Mouse (Mus musculus): ENCODE data around the gene Gprc5a. TPM values are rescaled to one million over a fixed set of nuclear protein-coding genes. Genes with fewer than 3 reads are reported as not detected.

The Gprc5a gene
- polyA plus RNA-seq, 1 experiment from 2014 or later = 0.12 TPM

DNA sequence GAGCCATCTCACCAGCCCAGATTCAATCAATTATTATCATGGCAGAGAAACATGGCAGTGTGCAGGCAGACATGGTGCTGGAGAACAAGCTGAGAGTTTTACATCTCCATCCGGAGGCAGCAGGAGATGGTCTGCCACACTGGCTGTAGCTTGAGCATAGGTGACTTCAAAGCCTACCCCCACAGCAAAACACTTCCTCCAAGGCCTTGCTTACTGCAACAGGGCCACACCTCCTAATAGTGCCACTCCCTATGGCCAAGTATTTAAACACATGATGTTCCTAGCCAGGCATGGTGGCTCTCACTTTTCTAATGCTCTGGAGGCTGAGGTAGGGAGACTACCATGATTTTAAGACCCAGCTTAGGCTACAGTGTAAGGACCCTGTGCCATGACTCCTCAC, 20.3 kb downstream of the Gprc5a start:
- no peak for ATAC-seq (ENCODE audit: low read depth)
- Histone ChIP-seq H3K4me1 (ENCODE audit: control insufficient read depth, insufficient read depth, low read length) (0 out of 2 replicates have a peak, but pooled peaks cover 3% of the 10 kb centered on the region), H3K27ac (ENCODE audit: low read depth, low read length) (no peak overlapping the region), H3K27me3 (ENCODE audit: control insufficient read depth, insufficient read depth, low read length) (no peaks in the 10 kb centered on the region), H3K9ac (replicated peaks; ENCODE audit: low read depth, low read length) (no peak overlapping the region), H3K4me2 (ENCODE audit: low read depth, low read length) (no peak overlapping the region), H3K9me3 (ENCODE audit: control insufficient read depth, low read length) (no peaks in the 10 kb centered on the region), H3K36me3 (ENCODE audit: control insufficient read depth, insufficient read depth, low read length) (no peaks in the 10 kb centered on the region), H3K4me3 (ENCODE audit: low read depth, low read length) (no peak overlapping the region)
- 88% methylated on average over 1 of the region's 1 CpGs for WGBS

DNA sequence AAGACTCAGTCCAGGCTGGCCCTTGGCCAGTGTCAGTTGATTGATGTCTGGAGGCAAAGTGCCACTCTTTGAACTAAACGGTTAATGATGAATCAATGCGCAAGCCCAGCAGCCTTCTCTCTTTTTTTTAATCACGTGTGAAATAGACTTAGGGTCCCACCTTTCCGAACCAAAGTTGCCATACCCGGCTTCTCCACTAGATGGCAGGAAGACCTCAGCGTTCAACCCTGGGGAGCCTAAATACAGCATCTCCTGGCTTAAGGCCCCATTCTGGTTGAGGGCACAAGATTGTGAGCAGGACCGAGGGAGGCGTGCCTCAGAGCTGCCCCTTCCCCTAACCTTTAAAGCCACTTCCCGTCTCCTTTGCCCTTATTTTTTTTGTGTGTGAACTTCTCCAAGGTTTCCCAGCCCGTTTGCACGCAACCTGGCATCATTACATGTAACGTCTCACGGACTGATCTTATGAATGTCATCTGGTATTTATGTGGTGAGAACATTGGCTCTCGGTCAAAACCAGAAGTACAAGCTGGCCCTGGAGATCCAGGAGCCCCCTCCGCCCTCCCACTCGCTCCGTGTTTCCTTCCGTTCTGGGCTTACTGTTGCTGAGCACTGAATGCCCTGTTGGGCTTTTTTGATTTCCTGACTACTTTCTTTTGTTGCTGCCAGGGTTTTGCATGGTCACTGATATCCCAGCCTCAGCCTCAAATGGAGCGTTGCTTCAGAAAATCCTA, 22.4 kb downstream of the Gprc5a start:
- Histone ChIP-seq H3K4me3 (ENCODE audit: low read depth, low read length) (no peak overlapping the region), H3K9ac (replicated peaks; ENCODE audit: low read depth, low read length) (no peak overlapping the region), H3K27ac (ENCODE audit: low read depth, low read length) (no peak overlapping the region), H3K36me3 (ENCODE audit: control insufficient read depth, insufficient read depth, low read length) (no peaks in the 10 kb centered on the region), H3K27me3 (ENCODE audit: control insufficient read depth, insufficient read depth, low read length) (no peaks in the 10 kb centered on the region), H3K9me3 (ENCODE audit: control insufficient read depth, low read length) (no peaks in the 10 kb centered on the region), H3K4me1 (ENCODE audit: control insufficient read depth, insufficient read depth, low read length) (0 out of 2 replicates have a peak, but pooled peaks cover 3% of the 10 kb centered on the region), H3K4me2 (ENCODE audit: low read depth, low read length) (peak overlapping the region; percentile 28)
- WGBS = 29% methylated on average over 19 of the region's 19 CpGs
- peak; percentile 87 for ATAC-seq (ENCODE audit: low read depth)

DNA sequence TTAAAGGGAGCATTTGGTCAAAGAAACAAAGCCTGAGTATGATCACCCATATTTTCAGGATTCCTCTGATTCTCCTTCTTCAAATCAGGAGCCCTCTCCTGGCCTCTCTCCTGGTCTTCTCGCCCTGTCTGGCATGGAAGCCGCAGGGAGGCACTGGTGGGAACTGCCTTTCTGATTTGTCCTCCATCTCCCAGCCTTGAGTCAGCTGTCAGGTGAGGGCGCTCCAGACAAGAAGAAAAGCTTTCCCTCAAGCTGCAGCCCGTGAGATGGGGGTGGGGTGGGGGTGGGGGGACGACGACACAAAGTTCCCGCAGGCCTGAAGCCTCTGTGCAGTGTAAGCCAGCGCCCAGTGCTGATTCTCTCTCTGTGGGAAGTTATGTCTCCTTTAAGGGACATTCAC, 24.3 kb downstream of the Gprc5a start:
- H3K9me3 ChIP-seq (ENCODE audit: control insufficient read depth, low read length) = no peaks in the 10 kb centered on the region
- no peak overlapping the region for H3K27ac ChIP-seq (ENCODE audit: low read depth, low read length)
- no peak overlapping the region for H3K4me3 ChIP-seq (ENCODE audit: low read depth, low read length)
- no peak; the same call in 1 of the 2 replicates for ATAC-seq (ENCODE audit: low read depth)
- no peaks in the 10 kb centered on the region for H3K27me3 ChIP-seq (ENCODE audit: control insufficient read depth, insufficient read depth, low read length)
- WGBS = 11% methylated on average over 8 of the region's 8 CpGs
- H3K4me2 ChIP-seq (ENCODE audit: low read depth, low read length) = no peak overlapping the region
- no peak overlapping the region for H3K9ac ChIP-seq (replicated peaks; ENCODE audit: low read depth, low read length)
- H3K4me1 ChIP-seq (ENCODE audit: control insufficient read depth, insufficient read depth, low read length) = 0 out of 2 replicates have a peak, but pooled peaks cover 3% of the 10 kb centered on the region
- H3K36me3 ChIP-seq (ENCODE audit: control insufficient read depth, insufficient read depth, low read length) = no peaks in the 10 kb centered on the region

DNA sequence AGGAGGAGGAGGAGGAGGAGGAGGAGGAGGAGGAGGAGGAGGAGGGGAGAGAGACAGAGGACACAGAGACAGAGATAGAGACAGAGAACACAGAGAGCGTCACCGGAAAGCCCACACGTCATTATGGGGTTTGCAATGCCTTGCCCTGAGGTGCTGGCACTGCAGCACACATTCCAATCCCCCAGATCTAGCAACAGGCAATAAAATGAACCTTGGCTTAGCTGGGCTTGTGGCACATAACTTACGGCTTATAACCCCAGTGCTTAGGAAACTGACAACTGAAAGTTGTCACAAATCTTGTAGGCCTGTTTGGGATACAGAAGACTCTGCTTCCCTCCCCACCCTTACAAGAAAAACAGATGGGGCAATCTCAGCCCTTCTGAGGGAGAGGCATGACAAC, 25.2 kb downstream of the Gprc5a start:
- no peak overlapping the region for H3K27ac ChIP-seq (ENCODE audit: low read depth, low read length)
- 26% methylated on average over 4 of the region's 4 CpGs for WGBS
- 0 out of 2 replicates have a peak, but pooled peaks cover 3% of the 10 kb centered on the region for H3K4me1 ChIP-seq (ENCODE audit: control insufficient read depth, insufficient read depth, low read length)
- H3K4me2 ChIP-seq (ENCODE audit: low read depth, low read length) = no peak overlapping the region
- no peak overlapping the region for H3K9ac ChIP-seq (replicated peaks; ENCODE audit: low read depth, low read length)
- H3K27me3 ChIP-seq (ENCODE audit: control insufficient read depth, insufficient read depth, low read length) = no peaks in the 10 kb centered on the region
- peak; percentile 48; the same call in 1 of the 2 replicates for ATAC-seq (ENCODE audit: low read depth)
- no peaks in the 10 kb centered on the region for H3K9me3 ChIP-seq (ENCODE audit: control insufficient read depth, low read length)
- no peaks in the 10 kb centered on the region for H3K36me3 ChIP-seq (ENCODE audit: control insufficient read depth, insufficient read depth, low read length)
- no peak overlapping the region for H3K4me3 ChIP-seq (ENCODE audit: low read depth, low read length)

DNA sequence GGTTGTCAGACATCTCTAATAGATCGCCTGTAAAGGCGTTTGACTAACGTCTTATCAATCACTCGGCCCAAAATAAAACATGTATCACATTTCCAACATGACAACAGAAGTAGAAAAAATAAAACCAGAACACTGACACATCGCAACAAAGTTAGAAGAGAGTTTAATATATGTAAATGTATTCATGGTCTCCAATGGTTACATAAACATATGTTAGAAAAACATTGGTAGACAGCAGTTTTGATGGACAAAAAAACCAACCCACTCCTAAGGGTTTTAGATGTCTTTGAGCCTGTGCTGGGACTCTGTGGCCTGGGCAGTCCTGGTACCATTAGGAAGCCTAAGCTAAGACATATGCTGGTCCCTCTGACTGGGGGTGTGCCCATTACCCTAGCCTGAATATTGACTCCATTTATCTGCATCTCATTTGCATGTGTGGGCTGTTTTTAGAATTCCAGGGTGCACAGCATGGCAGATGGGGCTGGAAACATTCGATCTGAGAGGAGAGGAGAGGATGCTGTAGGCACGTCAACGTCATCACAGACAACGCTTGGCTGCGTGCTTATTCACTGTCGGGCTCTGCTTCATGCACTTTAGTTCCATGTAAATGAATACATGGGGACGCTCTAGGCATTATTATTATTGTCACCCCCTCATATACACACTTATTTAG, 27.5 kb downstream of the Gprc5a start:
- no peak overlapping the region for H3K4me2 ChIP-seq (ENCODE audit: low read depth, low read length)
- H3K36me3 ChIP-seq (ENCODE audit: control insufficient read depth, insufficient read depth, low read length) = no peaks in the 10 kb centered on the region
- no peak overlapping the region for H3K4me3 ChIP-seq (ENCODE audit: low read depth, low read length)
- H3K9me3 ChIP-seq (ENCODE audit: control insufficient read depth, low read length) = no peaks in the 10 kb centered on the region
- H3K9ac ChIP-seq (replicated peaks; ENCODE audit: low read depth, low read length) = no peak overlapping the region
- ATAC-seq (ENCODE audit: low read depth) = no peak
- 80% methylated on average over 12 of the region's 12 CpGs for WGBS
- H3K27ac ChIP-seq (ENCODE audit: low read depth, low read length) = no peak overlapping the region; the same call in 1 of the 2 replicates
- no peaks in the 10 kb centered on the region for H3K27me3 ChIP-seq (ENCODE audit: control insufficient read depth, insufficient read depth, low read length)
- H3K4me1 ChIP-seq (ENCODE audit: control insufficient read depth, insufficient read depth, low read length) = 0 out of 2 replicates have a peak, but pooled peaks cover 2% of the 10 kb centered on the region

DNA sequence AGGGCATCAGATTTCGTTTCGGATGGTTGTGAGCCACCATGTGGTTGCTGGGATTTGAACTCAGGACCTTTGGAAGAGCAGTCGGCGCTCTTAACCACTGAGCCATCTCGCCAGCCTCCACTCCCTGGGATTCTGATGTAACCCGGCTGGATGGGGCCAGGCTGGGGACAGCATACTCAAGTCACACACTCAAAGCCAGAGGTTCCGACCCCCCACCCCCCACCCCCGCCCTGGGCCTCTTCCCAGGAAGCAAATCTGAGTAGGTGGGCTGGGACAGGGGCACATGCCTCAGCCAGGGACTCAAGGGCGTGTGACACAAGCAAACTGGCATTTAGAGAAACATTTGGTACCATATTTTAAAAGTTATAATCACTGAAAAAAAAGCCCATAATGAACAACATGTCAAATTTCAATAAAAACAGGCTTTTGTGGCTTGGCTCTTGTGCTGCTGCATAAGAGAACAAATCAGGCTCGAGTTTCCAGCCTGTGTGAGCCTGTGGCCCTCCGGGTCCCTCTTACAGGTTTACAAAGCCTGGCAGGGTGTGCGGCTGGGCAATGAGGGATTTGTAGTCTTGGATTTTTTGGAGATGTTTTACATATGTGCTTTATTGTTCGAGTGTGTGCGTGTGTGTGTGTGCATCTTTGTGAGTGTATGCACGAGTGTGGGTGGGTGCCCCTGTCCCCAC, 35.5 kb downstream of the Gprc5a start:
- 85% methylated on average over 15 of the region's 15 CpGs for WGBS
- ATAC-seq (ENCODE audit: low read depth) = no peak
- Histone ChIP-seq H3K4me2 (ENCODE audit: low read depth, low read length) (no peak overlapping the region), H3K4me1 (ENCODE audit: control insufficient read depth, insufficient read depth, low read length) (no peaks in the 10 kb centered on the region), H3K27me3 (ENCODE audit: control insufficient read depth, insufficient read depth, low read length) (no peaks in the 10 kb centered on the region), H3K27ac (ENCODE audit: low read depth, low read length) (no peak overlapping the region), H3K9ac (replicated peaks; ENCODE audit: low read depth, low read length) (no peak overlapping the region), H3K36me3 (ENCODE audit: control insufficient read depth, insufficient read depth, low read length) (no peaks in the 10 kb centered on the region), H3K9me3 (ENCODE audit: control insufficient read depth, low read length) (no peaks in the 10 kb centered on the region), H3K4me3 (ENCODE audit: low read depth, low read length) (no peak overlapping the region)

DNA sequence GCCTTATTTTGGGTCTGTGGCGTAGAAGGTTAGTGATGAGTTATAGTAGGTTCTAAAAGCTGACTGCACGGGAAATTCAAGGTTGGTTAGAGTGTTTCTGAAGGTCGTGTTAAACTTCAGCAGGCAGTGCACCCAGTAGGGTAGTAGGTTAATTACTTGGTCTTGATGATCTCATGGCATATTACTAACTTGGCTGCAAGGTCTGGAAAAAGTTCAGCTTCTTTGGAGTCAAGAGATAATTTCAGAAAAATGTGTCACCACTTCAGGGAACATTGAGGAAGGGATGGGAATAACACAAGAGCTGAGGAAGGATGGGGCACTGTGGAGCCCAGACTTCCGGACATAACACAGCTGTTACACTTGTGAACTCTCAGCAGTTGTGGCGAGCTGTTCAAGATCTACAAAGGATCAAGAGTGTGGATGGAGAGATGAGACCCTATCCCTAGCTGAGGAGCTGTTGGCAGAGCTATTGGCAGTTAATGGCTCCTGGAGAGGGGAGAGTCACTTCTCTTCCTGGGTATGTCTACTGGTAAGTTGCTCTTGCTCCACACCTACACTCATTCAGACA, 37.4 kb downstream of the Gprc5a start:
- Histone ChIP-seq H3K9ac (replicated peaks; ENCODE audit: low read depth, low read length) (no peak overlapping the region), H3K36me3 (ENCODE audit: control insufficient read depth, insufficient read depth, low read length) (no peaks in the 10 kb centered on the region), H3K27me3 (ENCODE audit: control insufficient read depth, insufficient read depth, low read length) (no peaks in the 10 kb centered on the region), H3K4me1 (ENCODE audit: control insufficient read depth, insufficient read depth, low read length) (no peaks in the 10 kb centered on the region), H3K4me2 (ENCODE audit: low read depth, low read length) (no peak overlapping the region), H3K9me3 (ENCODE audit: control insufficient read depth, low read length) (no peaks in the 10 kb centered on the region), H3K27ac (ENCODE audit: low read depth, low read length) (no peak overlapping the region), H3K4me3 (ENCODE audit: low read depth, low read length) (no peak overlapping the region)
- WGBS = 76% methylated on average over 5 of the region's 5 CpGs
- ATAC-seq (ENCODE audit: low read depth) = no peak

DNA sequence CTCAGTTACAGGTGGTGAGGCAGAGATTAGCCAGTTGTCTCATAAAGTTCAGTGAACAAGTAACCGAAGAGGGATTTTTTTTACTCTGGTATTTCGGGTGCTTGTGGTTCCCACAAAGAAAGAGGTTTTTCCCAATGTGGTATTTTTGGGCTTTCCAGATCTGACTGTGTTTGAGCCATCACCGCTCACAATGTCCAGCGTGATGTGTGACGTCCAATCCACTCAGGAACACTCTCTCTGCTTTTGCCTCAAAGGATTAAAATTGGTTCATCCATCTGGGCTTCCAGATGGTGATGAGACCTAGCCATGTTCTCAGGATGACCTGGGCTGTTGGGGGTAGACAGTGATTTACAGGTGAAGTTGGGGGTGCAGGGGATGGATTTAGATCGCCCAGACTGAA, 41.6 kb downstream of the Gprc5a start:
- Histone ChIP-seq H3K9me3 (ENCODE audit: control insufficient read depth, low read length) (no peaks in the 10 kb centered on the region), H3K27me3 (ENCODE audit: control insufficient read depth, insufficient read depth, low read length) (no peaks in the 10 kb centered on the region), H3K4me1 (ENCODE audit: control insufficient read depth, insufficient read depth, low read length) (no peaks in the 10 kb centered on the region), H3K36me3 (ENCODE audit: control insufficient read depth, insufficient read depth, low read length) (no peaks in the 10 kb centered on the region), H3K27ac (ENCODE audit: low read depth, low read length) (no peak overlapping the region), H3K4me2 (ENCODE audit: low read depth, low read length) (no peak overlapping the region), H3K9ac (replicated peaks; ENCODE audit: low read depth, low read length) (no peak overlapping the region), H3K4me3 (ENCODE audit: low read depth, low read length) (no peak overlapping the region)
- ATAC-seq (ENCODE audit: low read depth) = no peak
- WGBS = 95% methylated on average over 6 of the region's 6 CpGs
